Comparison of ENCODE assay signal across 8 mouse cellular contexts in genomic region chr10:70598516-70599125, GRCm38 (mm10). TPM values are rescaled to one million over a fixed set of nuclear protein-coding genes. Genes with fewer than 3 reads are reported as not detected.
A peak's percentile ranks its signal among the peaks of the same experiment; 100 is the strongest.
DNase-seq lines count a peak whose midpoint lies in the region; ATAC-seq lines count a peak whose summit lies in the region.

No protein-coding gene starts in this region.

- no peaks in the 10 kb centered on the region for H3K9me3 ChIP-seq in liver, embryonic 13.5 days (replicated peaks)

- peak overlapping the region; percentile 76 for H3K4me2 ChIP-seq in liver, embryonic 13.5 days

- peak; percentile 34 for ATAC-seq in granulocyte monocyte progenitor cell, adult 5-6 weeks (replicated peaks; ENCODE audit: poor library complexity, severe bottlenecking)
- peak; percentile 36; the same call in 1 of the 2 replicates for ATAC-seq in liver, embryonic 13.5 days (ENCODE audit: low read depth)
- ATAC-seq in activated CD4-positive, CD25-positive, alpha-beta regulatory T cell, adult 4 months = no peak

- WGBS in liver, embryonic 13.5 days (ENCODE audit: insufficient replicate concordance) = 2% methylated on average over 46 of the region's 48 CpGs

- DNase-seq in kidney, adult 11 months = peak; percentile 56
- DNase-seq in kidney, postnatal 14 days = no peak
- peak; percentile 4 for DNase-seq in c-Kit-positive CD71-negative TER-119-negative erythroid progenitor cells, embryonic 14.5 days (ENCODE audit: low read depth)
- DNase-seq in kidney, postnatal 10 days = peak; percentile 58
- no peak for DNase-seq in liver, embryonic 13.5 days
- DNase-seq in retina, postnatal 1 day = peak; percentile 81

- peaks cover 30% of the 10 kb centered on the region for H3K27me3 ChIP-seq in liver, embryonic 13.5 days

- H3K9ac ChIP-seq in liver, embryonic 13.5 days = no peak overlapping the region

- peaks cover 16% of the 10 kb centered on the region for H3K4me1 ChIP-seq in liver, embryonic 13.5 days (replicated peaks)

- H3K36me3 ChIP-seq in liver, embryonic 13.5 days = no peaks in the 10 kb centered on the region

- no peak overlapping the region for H3K27ac ChIP-seq in liver, embryonic 13.5 days

- peak overlapping the region; percentile 60 for H3K4me3 ChIP-seq in liver, embryonic 13.5 days (replicated peaks)

RNA-seq across cellular contexts. Expression of gene Phyhipl, which starts 57.1 kb away (rescaled TPM):
- total RNA-seq in granulocyte monocyte progenitor cell, adult 5-6 weeks (2014; fragmentation: Nextera tagmentation) = not detected in 2 replicates
- not detected in 2 replicates for total RNA-seq in granulocyte monocyte progenitor cell, adult 5-6 weeks (2017)
- polyA plus RNA-seq in liver, embryonic 13.5 days (2015; fragmentation: Nextera tagmentation; extraction: Ambion mirVana) = 0.10 and 0.36 TPM in 2 replicates
- not detected for polyA plus RNA-seq in activated CD4-positive, CD25-positive, alpha-beta regulatory T cell, adult 4 months (2017; shearing (Covaris generic))

Comparison
In these comparisons a context has a peak if more than half of its experiments do, and no peak if none do; other contexts are left out.
1. DNase-seq: peak in kidney, adult 11 months (single experiment), c-Kit-positive CD71-negative TER-119-negative erythroid progenitor cells, embryonic 14.5 days (single experiment), kidney, postnatal 10 days (single experiment) and retina, postnatal 1 day (single experiment); none in kidney, postnatal 14 days (single experiment) and liver, embryonic 13.5 days (single experiment).